Mouse (Mus musculus) regulatory T cell (primary cell): ENCODE results near the gene Spc24.

Source experiments
- in situ Hi-C: fragments of 300-600 bp; cut with MboI, MseI; formaldehyde crosslinking; loops from one replicate; pipeline ENCODE4 v1.15.1; 2025; ENCODE audit warnings: high pct_unique_total_duplicates

The Spc24 gene

DNA sequence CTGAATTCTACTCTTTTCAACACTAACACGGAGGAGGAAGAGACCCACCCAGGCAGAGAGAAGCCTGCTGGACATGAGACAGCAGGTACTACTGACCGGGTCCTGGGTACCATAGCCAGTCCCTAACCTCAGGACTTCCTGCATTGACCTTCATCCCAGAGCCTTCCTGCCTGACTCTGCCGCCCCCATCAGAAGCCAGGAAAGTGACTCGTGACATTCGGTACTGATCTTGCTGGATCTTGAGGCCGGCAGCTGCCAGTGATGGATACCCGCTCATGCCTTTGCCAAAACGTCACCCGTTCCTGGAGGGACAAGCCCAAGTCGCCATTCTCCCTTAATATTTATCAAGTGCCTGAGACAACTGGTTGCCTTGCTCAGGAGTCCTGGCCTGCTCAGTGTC lies 11.6 kb downstream of the Spc24 start:
- in situ Hi-C loops: no loop called here

DNA sequence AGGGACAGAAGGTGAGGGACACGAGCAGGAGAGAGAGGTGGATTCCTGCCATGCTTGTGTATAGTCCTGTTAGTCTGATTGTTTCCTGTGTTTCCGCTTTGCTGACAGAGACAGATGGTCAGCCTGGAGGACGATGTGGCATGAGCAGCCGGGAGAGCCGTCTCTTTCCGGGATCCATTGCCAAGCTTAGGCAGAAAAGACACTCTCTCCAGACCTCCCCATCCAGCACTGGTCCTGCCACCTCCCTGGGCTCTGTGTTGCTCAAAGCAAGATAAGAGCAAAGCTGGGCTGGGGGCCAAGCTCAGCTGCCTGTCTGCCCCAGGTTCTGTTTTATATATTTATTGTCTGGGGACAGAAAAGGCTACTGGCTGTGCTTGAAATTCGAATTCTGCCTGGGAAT lies 12.1 kb downstream of the Spc24 start:
- in situ Hi-C loops: no loop called here

DNA sequence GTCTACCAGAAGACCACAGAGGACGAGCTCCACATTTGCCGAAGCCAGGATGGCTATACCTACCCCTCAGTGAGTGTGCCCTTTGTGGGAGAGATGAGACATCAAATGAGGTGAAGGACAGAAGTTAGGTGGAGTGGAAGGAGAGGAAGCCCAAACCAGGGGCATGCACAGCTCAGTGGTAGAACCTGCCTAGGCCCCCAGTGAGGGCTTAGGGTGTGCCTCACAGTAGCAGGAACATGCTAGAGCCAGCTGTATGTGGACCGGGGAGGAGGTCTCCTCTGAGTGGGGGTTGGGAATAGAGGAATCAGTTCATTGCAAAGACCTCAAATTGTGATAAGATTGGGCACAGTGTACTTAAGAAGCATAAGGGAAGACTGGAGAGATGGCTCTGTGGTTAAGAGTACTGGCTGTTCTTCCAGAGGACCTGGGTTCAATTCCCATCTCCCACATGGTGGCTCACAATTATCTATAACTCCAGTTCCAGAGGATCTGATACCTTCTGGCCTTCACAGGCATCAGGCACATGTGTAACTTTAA lies 12.8 kb downstream of the Spc24 start:
- in situ Hi-C loops: no loop called here

DNA sequence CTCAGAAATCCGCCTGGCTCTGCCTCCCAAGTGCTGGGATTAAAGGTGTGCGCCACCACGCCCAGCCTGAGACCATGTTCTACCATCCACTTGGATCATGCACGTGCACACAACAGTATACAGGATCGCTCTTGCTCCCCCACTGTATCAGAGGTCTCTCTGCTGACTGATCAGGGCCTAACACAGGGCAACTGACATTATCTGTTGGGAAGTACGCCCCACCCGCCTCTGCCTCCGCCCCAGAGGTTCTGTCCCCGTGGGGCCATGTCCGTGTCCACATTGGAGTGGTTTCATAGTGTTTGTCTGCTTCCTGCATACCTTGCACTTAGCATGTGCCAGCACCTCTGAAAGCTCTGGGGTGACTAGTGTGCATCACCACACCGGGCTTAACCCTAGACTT lies 18.6 kb downstream of the Spc24 start:
- in situ Hi-C loops: no loop called here

DNA sequence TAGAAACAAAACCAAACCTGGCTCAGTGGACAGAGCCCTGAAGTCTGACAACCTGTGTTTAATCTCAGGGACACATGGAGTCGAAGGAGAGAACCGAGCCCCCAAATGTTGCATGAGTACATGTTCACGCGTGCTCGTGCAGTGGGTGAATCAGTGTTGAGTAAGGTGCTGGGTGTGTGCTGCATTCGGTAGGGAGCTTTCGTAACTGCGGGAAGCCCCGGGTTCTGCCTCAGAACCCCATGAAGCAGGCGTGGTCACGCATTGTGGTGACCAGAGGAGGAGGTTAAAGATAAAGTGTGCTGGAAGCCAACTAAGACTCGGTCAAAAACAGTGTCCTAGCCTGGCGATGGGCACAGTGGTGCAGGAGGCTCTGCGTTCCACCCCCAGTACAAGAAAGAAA lies 19.7 kb downstream of the Spc24 start:
- in situ Hi-C loops: no loop called here

DNA sequence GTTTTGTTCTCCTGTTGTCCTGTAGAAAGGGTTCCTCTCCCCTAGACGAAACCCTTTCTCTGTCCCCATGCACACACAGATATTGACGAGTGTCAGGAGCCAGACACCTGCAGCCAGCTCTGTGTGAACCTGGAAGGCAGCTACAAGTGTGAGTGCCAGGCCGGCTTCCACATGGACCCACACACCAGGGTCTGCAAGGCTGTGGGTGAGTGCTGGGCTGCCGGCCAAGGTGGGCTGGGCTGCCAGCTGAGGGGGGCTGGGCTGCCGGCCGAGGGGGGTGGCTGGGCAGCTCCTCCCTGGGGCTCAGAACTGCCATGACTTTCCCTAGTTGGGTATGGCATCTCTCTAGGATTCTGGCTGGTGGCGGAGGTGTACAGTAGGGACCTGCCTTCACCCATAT lies 21.3 kb downstream of the Spc24 start:
- in situ Hi-C loops: loop anchor here (5.0 kb wide), 1 partner anchor 61 kb away; no protein-coding TSS in a partner anchor

DNA sequence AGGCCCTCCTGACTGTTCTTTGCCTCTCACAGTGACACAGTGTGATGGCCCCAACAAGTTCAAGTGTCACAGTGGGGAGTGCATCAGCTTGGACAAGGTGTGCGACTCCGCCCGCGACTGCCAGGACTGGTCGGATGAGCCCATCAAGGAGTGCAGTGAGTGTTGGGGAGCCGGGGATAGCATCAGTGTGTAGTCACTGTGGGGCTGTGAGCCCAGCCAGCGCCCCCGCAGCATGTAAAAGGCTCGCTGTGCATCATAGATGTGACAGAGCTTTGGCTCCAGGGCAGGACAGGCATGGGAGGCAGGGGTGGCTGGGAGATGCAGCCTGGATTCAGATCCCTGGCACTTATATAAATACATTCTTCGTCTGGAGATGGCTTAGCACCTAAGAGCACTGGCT lies 22.9 kb downstream of the Spc24 start:
- in situ Hi-C loops: loop anchor here (5.0 kb wide), 1 partner anchor 60 kb away; no protein-coding TSS in a partner anchor

DNA sequence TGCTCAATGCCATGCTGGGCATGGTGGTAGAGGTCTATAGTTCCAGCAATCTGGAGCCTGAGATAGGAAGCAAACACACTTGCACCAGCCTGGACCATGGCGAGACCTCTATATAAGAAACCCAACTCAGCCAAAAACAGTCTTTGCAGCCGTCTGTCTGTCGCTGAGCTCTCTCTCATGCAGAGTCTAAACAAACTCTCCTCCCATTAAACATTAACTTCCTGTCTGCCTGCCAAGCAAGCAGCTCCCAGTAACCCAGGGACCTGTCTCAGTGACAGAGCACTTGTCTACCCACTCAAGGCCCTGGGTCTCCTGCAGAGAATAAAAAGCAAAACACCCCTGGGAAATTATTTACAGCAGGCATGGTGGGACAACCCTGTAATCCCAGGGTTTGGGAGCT lies 23.5 kb downstream of the Spc24 start:
- in situ Hi-C loops: loop anchor here (5.0 kb wide), 1 partner anchor 59 kb away; no protein-coding TSS in a partner anchor

DNA sequence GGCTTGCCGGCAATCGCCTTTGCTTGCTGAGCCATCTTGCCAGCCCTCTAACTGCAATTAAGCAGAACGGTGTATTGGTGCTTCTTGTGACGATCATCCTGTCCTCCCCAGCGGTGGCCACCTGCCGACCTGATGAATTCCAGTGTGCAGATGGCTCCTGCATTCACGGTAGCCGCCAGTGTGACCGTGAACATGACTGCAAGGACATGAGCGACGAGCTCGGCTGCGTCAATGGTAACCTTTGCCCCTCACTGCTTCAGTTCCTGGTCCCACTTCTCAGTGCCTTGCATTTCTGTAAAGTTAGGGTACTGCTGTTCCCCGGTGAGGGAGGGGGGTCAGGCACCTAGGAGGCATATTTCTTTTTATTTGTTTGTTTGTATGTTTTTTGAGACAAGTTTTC lies 25.0 kb downstream of the Spc24 start:
- in situ Hi-C loops: loop anchor here (5.0 kb wide), 1 partner anchor 58 kb away; no protein-coding TSS in a partner anchor

DNA sequence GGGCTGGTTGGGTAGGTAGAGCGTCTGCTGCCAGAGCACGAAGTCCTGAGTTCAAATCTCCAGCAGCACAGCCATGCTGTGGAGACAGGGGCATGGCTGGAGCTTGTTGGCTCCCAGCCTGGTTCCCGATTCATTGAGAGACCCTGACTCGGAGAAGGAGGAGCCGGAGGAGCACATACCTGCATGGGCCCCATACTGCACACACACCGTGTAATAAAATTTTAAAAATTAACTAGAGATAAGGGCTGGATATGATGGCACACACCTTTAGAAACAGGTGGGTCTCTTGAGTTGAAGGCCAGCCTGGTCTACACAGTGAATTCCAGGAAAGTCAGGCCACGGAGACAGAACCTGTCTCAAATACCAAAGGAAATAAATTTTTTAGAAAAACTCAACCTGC lies 26.1 kb downstream of the Spc24 start:
- in situ Hi-C loops: no loop called here

DNA sequence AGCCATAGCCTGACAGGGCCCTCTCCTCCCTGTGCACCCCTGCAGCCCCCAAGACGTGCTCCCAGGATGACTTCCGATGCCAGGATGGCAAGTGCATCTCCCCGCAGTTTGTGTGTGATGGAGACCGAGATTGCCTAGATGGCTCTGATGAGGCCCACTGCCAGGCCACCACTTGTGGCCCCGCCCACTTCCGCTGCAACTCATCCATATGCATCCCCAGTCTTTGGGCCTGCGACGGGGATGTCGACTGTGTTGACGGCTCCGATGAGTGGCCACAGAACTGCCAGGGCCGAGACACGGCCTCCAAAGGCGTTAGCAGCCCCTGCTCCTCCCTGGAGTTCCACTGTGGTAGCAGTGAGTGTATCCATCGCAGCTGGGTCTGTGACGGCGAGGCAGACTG lies 26.7 kb downstream of the Spc24 start:
- in situ Hi-C loops: no loop called here

DNA sequence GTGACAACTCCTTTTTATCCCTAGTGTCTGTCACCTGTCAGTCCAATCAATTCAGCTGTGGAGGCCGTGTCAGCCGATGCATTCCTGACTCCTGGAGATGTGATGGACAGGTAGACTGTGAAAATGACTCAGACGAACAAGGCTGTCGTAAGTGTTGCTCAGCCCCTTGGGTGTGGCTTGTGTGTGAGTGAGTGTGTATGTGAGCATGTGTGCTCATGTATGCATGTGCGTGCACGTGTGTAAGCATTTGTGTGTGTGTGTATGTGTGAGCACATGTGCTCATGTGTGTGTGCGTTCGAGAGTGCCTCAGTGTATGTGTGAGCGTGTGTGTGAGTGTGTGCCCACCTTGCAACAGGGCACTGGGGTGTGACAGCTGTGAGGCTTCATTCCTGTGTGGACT lies 27.8 kb downstream of the Spc24 start:
- in situ Hi-C loops: no loop called here

DNA sequence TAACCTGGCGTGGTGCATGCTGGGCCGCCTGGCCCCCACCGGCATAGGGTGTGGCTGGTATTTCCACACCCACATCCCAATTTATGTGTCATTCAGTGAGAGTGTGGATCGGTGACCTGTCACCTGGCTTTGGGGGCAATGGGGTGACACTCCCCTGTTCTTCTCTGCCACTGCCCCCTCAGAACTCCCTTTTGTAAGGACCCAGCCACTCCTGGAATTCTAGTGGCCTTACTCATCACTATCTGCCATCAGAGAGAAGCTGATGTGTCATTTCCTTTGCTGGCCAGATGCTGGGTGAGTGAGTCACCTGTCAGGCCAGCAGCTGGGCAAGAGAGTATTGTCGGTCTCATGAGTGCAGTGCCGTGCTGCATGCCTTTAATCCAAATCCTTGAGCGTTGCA lies 30.8 kb downstream of the Spc24 start:
- in situ Hi-C loops: no loop called here

DNA sequence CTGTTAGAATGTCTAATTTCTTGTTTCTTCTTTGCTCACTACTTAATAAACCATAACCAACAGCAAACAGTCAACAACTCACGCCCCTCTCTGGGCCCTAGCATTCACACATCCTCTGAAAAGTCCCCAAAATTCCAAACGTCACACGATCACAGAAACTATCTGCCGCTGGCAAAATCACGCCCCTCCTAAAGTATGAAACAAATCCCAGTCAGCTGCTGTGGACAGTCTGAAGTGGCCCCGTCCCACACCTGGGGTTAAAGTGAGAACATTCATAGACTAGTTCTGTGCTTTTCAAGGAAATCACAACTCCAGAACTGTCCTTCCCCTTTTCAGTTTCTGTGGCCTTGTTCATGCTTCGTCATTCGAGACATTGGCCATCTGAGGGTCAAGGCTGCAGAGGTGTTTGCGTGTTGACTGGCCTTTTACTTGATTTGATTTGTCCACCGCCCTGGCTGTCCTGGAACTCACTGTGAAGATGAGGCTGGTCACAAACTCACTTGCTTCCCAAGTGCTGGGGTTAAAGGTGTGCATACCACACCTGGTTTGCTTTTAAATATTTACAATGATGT lies 31.8 kb downstream of the Spc24 start:
- in situ Hi-C loops: no loop called here

DNA sequence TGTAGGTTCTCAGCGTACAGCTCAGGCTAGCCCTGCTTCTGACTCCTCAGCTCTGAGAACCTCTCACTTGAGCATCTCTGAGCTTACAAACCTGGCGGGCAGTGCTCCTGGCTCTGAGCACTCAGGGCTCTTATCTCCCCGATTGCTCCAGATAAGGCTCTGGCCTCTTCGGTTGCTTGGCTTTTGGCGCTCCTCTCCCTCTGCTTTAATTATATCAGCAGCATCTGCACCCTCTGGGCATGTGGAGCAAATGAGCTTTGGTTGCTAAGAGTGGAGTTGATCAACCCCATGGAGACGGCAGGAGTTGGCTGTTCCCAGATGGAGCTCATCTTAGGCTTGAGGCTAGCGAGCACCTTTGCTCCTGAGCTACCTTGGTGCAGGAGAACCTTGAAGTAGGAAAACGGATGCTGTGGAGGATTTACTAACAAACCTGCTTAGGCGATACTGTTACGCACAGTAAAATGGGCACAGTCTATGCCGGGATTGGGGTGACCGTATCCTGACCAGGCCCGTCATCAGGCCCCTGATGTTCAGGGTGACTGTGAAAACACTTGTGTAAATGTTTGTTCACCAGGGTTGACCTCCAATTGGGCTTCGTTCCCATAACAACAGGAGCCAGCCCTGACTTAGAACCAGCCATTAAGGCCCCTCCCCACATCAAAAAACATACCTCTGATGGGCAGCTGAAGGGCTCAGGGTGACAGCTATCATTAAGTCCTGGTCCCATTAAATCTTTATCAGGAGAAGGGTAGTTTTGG lies 33.7 kb downstream of the Spc24 start:
- in situ Hi-C loops: no loop called here

DNA sequence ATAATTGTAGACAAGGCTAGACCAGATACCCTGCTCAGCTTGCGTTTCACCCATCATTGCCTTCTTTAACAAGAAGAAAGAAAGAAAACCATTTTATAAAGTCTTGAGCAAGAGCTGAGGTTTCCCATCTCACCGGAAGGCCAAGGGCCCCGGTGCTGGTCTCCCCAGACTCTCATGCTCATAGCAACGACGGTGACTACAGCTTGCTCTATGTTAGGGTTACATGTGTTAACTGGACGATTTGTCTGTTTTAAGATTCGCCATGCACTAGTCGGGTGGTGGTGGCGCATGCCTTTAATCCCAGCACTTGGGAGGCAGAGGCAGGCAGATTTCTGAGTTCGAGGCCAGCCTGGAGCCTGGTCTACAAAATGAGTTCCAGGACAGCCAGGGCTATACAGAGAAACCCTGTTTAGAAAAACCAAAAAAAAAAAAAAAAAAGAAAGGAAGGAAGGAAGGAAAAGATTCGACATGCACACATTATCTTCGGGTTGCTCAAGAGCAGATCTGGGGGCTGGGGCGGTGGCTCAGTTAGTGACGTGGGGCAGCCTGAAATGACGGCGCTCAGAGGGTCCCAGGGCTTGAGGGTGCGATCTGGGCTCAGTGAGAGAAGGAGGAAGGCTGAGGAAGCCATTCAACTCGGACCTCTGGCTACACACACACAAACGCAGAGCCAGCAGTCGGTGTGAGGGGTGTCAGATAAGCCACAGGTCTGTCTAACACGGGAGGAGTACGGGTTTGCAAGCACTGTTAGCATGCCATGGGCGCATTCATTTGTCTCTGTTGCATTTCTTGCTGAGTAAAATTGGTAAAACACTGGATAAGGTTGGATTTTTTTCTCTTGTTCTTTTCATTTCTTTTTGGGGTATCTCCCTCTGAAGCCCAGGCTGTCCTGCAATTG lies 34.6 kb downstream of the Spc24 start:
- in situ Hi-C loops: no loop called here

DNA sequence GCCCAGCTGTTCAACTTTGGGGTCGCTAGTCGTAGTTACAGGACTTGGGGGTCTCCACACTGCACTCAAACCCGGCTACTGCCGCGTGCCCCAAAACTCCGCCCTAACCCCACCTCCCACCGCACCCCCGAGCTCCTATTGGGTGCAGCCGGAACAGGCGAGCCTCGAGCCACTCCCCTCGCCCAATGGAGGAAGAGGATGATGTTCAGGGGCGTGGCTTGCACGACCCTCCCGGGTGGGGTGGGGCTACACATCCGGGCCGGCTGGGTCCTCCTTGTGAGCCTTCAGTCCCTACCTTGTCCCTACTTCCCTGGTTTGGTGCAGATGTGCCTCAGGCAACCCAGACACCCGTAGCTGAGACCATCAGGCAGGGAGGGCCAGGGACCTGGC lies 36.0 kb downstream of the Spc24 start:
- in situ Hi-C loops: no loop called here

DNA sequence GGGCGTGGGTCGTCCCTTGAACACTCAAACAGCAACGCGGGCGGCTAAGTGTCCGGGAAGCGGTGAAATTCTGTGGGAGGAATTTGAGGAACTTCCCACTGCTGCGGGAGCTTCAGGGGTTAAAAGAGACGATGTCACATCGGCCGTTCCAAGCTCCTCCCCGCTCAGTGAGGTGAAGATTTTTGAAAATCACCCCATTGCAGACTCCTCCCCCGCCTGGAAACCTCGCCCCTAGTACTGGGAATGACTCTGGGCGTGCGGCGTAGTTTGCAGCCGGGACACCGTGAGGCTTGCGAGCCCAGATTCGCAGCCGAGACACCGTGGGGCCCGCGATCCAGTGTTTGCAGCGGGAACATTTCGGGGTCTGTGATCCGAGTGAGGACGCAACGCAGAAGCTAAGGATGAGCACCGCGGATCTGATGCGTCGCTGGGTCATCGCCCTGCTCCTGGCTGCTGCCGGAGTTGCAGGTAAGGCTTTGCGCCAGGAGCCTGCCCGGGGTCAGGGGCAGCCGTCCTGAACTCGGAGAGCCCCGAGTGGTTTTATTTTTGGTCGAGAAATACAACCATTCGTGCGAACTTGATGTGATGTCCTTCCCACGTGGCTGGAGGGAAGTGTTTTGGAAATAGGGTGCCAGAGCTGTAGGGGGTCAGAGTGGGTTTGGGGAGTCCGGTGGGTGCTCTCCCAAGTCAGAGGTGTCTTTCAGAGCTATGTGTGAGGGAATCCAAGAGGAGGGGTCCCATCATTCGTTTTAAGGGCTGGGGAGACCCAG lies 36.5 kb downstream of the Spc24 start, which contains the start of gene Ldlr:
Gene Ldlr (plus strand): TSS at position 107 of the 770 bp plus-strand sequence.
- in situ Hi-C loops: no loop called here

DNA sequence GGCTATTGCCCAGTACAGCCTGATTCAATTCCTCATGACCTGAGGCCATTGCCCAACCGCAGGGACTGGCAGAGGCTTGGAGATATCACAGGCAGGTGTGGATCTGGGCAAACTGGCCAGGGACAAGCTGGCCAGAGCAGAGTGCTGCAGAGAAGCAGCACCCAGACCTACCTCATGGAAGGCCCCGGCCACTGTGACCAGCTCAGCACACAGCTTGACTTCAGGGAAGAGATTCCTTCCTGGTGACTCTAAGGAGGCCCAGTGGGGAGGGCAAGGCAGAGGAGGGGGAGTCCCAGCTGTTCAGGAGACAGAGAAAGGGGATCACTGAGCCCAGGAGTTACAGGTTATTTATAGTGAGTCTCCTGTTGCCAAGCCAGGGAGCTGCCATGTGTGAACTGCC lies 39.1 kb downstream of the Spc24 start:
- in situ Hi-C loops: no loop called here

DNA sequence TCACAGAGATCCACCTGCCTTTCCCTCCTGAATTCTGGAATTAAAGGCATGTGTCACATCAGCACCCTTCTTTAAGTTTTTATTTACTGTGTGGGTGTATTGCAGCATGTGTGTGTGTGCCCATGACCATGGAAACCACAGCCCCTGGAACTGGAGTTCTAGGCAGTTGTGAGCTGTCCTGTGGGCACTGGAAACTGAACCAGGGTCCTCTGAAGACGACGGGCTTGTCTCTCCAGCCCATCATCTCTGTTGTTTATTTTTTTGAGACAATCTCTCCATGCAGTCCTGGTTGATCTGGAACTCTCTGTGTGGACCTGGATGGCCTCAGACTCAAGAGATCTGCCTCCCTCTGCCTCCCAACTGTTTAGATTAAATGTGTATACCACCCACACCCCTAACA lies 43.1 kb downstream of the Spc24 start:
- in situ Hi-C loops: no loop called here

DNA sequence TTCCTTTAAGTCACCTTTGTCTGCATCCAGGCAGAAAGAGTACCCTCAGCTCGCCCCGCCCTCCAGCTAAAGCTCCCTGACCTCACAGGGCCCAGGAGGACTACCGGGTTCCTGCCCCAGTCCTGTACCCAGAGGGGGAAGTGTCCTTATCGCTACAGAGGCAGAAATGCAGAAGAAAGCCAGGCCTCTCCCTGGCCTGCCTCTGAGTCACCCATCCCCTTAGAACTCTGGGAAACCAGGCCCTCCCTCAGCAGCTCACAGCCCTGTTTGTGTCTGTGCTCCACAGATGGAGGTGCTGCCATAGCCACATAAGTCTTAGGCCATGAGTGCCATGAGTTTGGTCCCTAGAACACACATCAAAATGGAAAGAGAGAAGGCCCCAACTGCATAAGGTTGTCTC lies 44.8 kb downstream of the Spc24 start:
- in situ Hi-C loops: no loop called here
